Mouse (Mus musculus) liver, embryonic 11.5 days (tissue): ENCODE data around the gene Ccdc40. TPM values are rescaled to one million over a fixed set of nuclear protein-coding genes. Genes with fewer than 3 reads are reported as not detected.
"Not testable (repeated sequence)": the region's sequence is repeated elsewhere in the genome, so short reads cannot be mapped to it uniquely, and the experiment has no call there.

ENCODE experiments used
- ATAC-seq: fragments of 200-750 bp; cut with Nextera tagmentation; replicated peaks from 2 replicates; pipeline ENCODE4 v1.8.0; 2017; ENCODE audit warnings: moderate number of reproducible peaks, mild to moderate bottlenecking, moderate TSS enrichment, moderate library complexity; ENCODE audit not compliant: low FRiP score
- DNase-seq: peaks from one replicate; pipeline ENCODE4 v3.0.0-alpha.2; 2017; ENCODE audit warnings: low spot score
- H3K27ac ChIP-seq: fragments of 300-500 bp; sonication (generic); 2 replicates; pipeline ENCODE4 v1.5.1; 2014; ENCODE audit warnings: mild to moderate bottlenecking, low read depth, low read length, control low read depth
- H3K27me3 ChIP-seq: fragments of 300-500 bp; sonication (generic); replicated peaks from 2 replicates; pipeline ENCODE4 v1.6.1; 2014; ENCODE audit warnings: low read length, mixed read lengths; ENCODE audit not compliant: control insufficient read depth, insufficient read depth
- H3K36me3 ChIP-seq: fragments of 300-500 bp; sonication (generic); 2 replicates; pipeline ENCODE4 v1.6.1; 2014; ENCODE audit warnings: mild to moderate bottlenecking, low read length, moderate library complexity, mixed read lengths; ENCODE audit not compliant: control insufficient read depth, insufficient read depth
- H3K4me1 ChIP-seq: fragments of 300-500 bp; sonication (generic); replicated peaks from 2 replicates; pipeline ENCODE4 v1.6.1; 2014; ENCODE audit warnings: low read length, mixed read lengths; ENCODE audit not compliant: control insufficient read depth, insufficient read depth
- H3K4me2 ChIP-seq: fragments of 300-500 bp; sonication (generic); 2 replicates; pipeline ENCODE4 v1.6.1; 2014; ENCODE audit warnings: mild to moderate bottlenecking, control low read depth, moderate library complexity
- H3K4me3 ChIP-seq: fragments of 300-500 bp; sonication (generic); 2 replicates; pipeline ENCODE4 v1.5.1; 2014; ENCODE audit warnings: low read depth, low read length, control low read depth
- H3K9ac ChIP-seq: fragments of 300-500 bp; sonication (generic); 2 replicates; pipeline ENCODE4 v1.6.1; 2014; ENCODE audit warnings: low read depth, low read length, control low read depth
- H3K9me3 ChIP-seq: fragments of 300-500 bp; sonication (generic); 2 replicates; pipeline ENCODE4 v1.6.1; 2016; ENCODE audit warnings: low read length, inconsistent platforms, mixed read lengths; ENCODE audit not compliant: control insufficient read depth
- WGBS: fragments of 180-500 bp; shearing (Covaris S2); extraction: QIAGEN DNeasy Blood & Tissue Kit; methylation state at CpG from one replicate; pipeline ENCODE4 v1.1.7; 2014; 5-methylcytosine and 5-hydroxymethylcytosine counted together
- polyA plus RNA-seq: library from polyadenylated mRNA; unstranded; fragments of >200 nt; fragmentation: Nextera tagmentation; extraction: Ambion mirVana; gene quantifications from 2 replicates; pipeline ENCODE4 v1.2.1, GENCODE M21; 2014

The Ccdc40 gene
- polyA plus RNA-seq, 1 experiment from 2014 or later: 4.1 TPM

- peak; percentile 63 for ATAC-seq
- WGBS: 22% methylated on average over 20 of the region's 20 CpGs
- DNase-seq: no peak
Observed at GRCm38 (mm10) chr11:119237568-119238304, 9.4 kb downstream of the Ccdc40 start.

GRCm38 (mm10) chr11:119238305-119238721 lies 9.9 kb downstream of the Ccdc40 start:
- Histone ChIP-seq H3K4me1 (no peaks in the 10 kb centered on the region), H3K4me2 (peak overlapping the region; percentile 81), H3K9me3 (no peaks in the 10 kb centered on the region), H3K4me3 (peak overlapping the region; percentile 35), H3K9ac (peak overlapping the region; percentile 8; the same call in 1 of the 2 replicates), H3K36me3 (no peaks in the 10 kb centered on the region), H3K27me3 (no peaks in the 10 kb centered on the region), H3K27ac (no peak overlapping the region)
- ATAC-seq (peak; percentile 76), DNase-seq (peak; percentile 66)
- WGBS: 8% methylated on average over 11 of the region's 11 CpGs

More at GRCm38 (mm10) chr11:119237568-119238304, 9.4 kb downstream of the Ccdc40 start:
- Histone ChIP-seq H3K9me3 (no peaks in the 10 kb centered on the region), H3K4me3 (peak overlapping the region; percentile 35), H3K4me1 (no peaks in the 10 kb centered on the region), H3K9ac (peak overlapping the region; percentile 58; the same call in 1 of the 2 replicates), H3K27me3 (no peaks in the 10 kb centered on the region), H3K4me2 (peak overlapping the region; percentile 81), H3K36me3 (no peaks in the 10 kb centered on the region), H3K27ac (peak overlapping the region; percentile 29; the same call in 1 of the 2 replicates)

- no peak overlapping the region for H3K9ac ChIP-seq
- 91% methylated on average over 12 of the region's 12 CpGs for WGBS
Observed at GRCm38 (mm10) chr11:119239480-119239879, 11.1 kb downstream of the Ccdc40 start.

GRCm38 (mm10) chr11:119245543-119245942 lies 17.2 kb downstream of the Ccdc40 start:
- not testable (repeated sequence) for H3K4me3 ChIP-seq, H3K36me3 ChIP-seq, H3K4me2 ChIP-seq, H3K9me3 ChIP-seq, H3K27me3 ChIP-seq, H3K4me1 ChIP-seq, DNase-seq, ATAC-seq, H3K27ac ChIP-seq, H3K9ac ChIP-seq
- WGBS: 82% methylated on average over 6 of the region's 6 CpGs

More at GRCm38 (mm10) chr11:119239480-119239879, 11.1 kb downstream of the Ccdc40 start:
- no peak overlapping the region for H3K27ac ChIP-seq
- ATAC-seq (no peak), DNase-seq (no peak)
- no peak overlapping the region for H3K4me2 ChIP-seq
- H3K9me3 ChIP-seq: no peaks in the 10 kb centered on the region
- no peaks in the 10 kb centered on the region for H3K27me3 ChIP-seq
- no peaks in the 10 kb centered on the region for H3K4me1 ChIP-seq
- H3K4me3 ChIP-seq: no peak overlapping the region
- no peaks in the 10 kb centered on the region for H3K36me3 ChIP-seq

GRCm38 (mm10) chr11:119249011-119249410 lies 20.6 kb downstream of the Ccdc40 start:
- ATAC-seq (0 out of 2 replicates have a peak, but pooled peaks have one; percentile 29), DNase-seq (no peak)
- peaks cover 5% of the 10 kb centered on the region; the same call in 1 of the 2 replicates for H3K27me3 ChIP-seq
- no peaks in the 10 kb centered on the region for H3K9me3 ChIP-seq
- H3K4me1 ChIP-seq: peaks cover 14% of the 10 kb centered on the region
- 26% methylated on average over 6 of the region's 6 CpGs for WGBS
- no peak overlapping the region for H3K9ac ChIP-seq
- no peak overlapping the region for H3K4me3 ChIP-seq
- no peak overlapping the region for H3K27ac ChIP-seq
- no peak overlapping the region for H3K4me2 ChIP-seq
- H3K36me3 ChIP-seq: no peaks in the 10 kb centered on the region

GRCm38 (mm10) chr11:119250998-119251397 lies 22.6 kb downstream of the Ccdc40 start:
- Histone ChIP-seq H3K9ac (no peak overlapping the region), H3K27ac (no peak overlapping the region), H3K9me3 (no peaks in the 10 kb centered on the region), H3K4me1 (peaks cover 14% of the 10 kb centered on the region), H3K4me3 (no peak overlapping the region), H3K36me3 (no peaks in the 10 kb centered on the region), H3K4me2 (no peak overlapping the region), H3K27me3 (peaks cover 5% of the 10 kb centered on the region; the same call in 1 of the 2 replicates)
- DNase-seq (no peak), ATAC-seq (no peak)
- 36% methylated on average over 17 of the region's 17 CpGs for whole genome bisulfite sequencing

- Histone ChIP-seq H3K4me3 (peak overlapping the region; percentile 17), H3K4me1 (peaks cover 14% of the 10 kb centered on the region), H3K27ac (no peak overlapping the region), H3K9me3 (no peaks in the 10 kb centered on the region), H3K4me2 (peak overlapping the region; percentile 54), H3K36me3 (no peaks in the 10 kb centered on the region), H3K9ac (peak overlapping the region; percentile 52; the same call in 1 of the 2 replicates), H3K27me3 (peaks cover 5% of the 10 kb centered on the region; the same call in 1 of the 2 replicates)
- WGBS: 3% methylated on average over 22 of the region's 22 CpGs
- ATAC-seq (peak; percentile 72), DNase-seq (peak; percentile 74)
Observed at GRCm38 (mm10) chr11:119252854-119253541, 24.6 kb downstream of the Ccdc40 start.

- 90% methylated on average over 5 of the region's 5 CpGs for WGBS
- not testable (repeated sequence) for H3K4me2 ChIP-seq, H3K4me3 ChIP-seq, H3K9ac ChIP-seq, H3K36me3 ChIP-seq, H3K27me3 ChIP-seq, H3K27ac ChIP-seq, DNase-seq, ATAC-seq, H3K9me3 ChIP-seq
- H3K4me1 ChIP-seq: peaks cover 10% of the 10 kb centered on the region
Observed at GRCm38 (mm10) chr11:119256557-119256956, 28.2 kb downstream of the Ccdc40 start.
